Mouse (Mus musculus): ENCODE data around the gene Dgat2l6.

The Dgat2l6 gene

GRCm38 (mm10) chrX:100524471-100524870 is at the start of gene Dgat2l6:
Dgat2l6 (plus strand) TSS chrX:100524838.
- in situ Hi-C loops (cut with MboI, MseI): no loop called here

GRCm38 (mm10) chrX:100475569-100476223 is 48.9 kb upstream of the Dgat2l6 start:
- in situ Hi-C loops (cut with MboI, MseI): no loop called here

- in situ Hi-C loops (cut with MboI, MseI): no loop called here
Measured at GRCm38 (mm10) chrX:100480317-100480716, 44.3 kb upstream of the Dgat2l6 start.

- in situ Hi-C loops (cut with MboI, MseI): no loop called here
Measured at GRCm38 (mm10) chrX:100493500-100494067, 31.1 kb upstream of the Dgat2l6 start.

GRCm38 (mm10) chrX:100494068-100494978 is 30.3 kb upstream of the Dgat2l6 start, which contains the start of gene Igbp1:
Igbp1 (plus strand) TSS chrX:100494291.
- in situ Hi-C loops (cut with MboI, MseI): no loop called here

- in situ Hi-C loops (cut with MboI, MseI): no loop called here
Measured at GRCm38 (mm10) chrX:100504175-100504851, 20.3 kb upstream of the Dgat2l6 start.

GRCm38 (mm10) chrX:100508164-100508563 is 16.5 kb upstream of the Dgat2l6 start:
- in situ Hi-C loops (cut with MboI, MseI): no loop called here

GRCm38 (mm10) chrX:100509921-100510320 is 14.7 kb upstream of the Dgat2l6 start:
- in situ Hi-C loops (cut with MboI, MseI): no loop called here

- in situ Hi-C loops (cut with MboI, MseI): loop anchor here (5.0 kb wide), 1 partner anchor 99 kb away; no protein-coding TSS in a partner anchor
Measured at GRCm38 (mm10) chrX:100516683-100517082, 8.0 kb upstream of the Dgat2l6 start.

- in situ Hi-C loops (cut with MboI, MseI): loop anchor here (5.0 kb wide), 1 partner anchor 100 kb away; no protein-coding TSS in a partner anchor
Measured at GRCm38 (mm10) chrX:100517626-100518025, 7.0 kb upstream of the Dgat2l6 start.

- in situ Hi-C loops (cut with MboI, MseI): loop anchor here (5.0 kb wide), 1 partner anchor 101 kb away; no protein-coding TSS in a partner anchor
Measured at GRCm38 (mm10) chrX:100518532-100518931, 6.1 kb upstream of the Dgat2l6 start.

GRCm38 (mm10) chrX:100556026-100556425 is 31.4 kb downstream of the Dgat2l6 start:
- in situ Hi-C loops (cut with MboI, MseI): no loop called here

GRCm38 (mm10) chrX:100565696-100566095 is 41.1 kb downstream of the Dgat2l6 start:
- in situ Hi-C loops (cut with MboI, MseI): no loop called here

- in situ Hi-C loops (cut with MboI, MseI): no loop called here
Measured at GRCm38 (mm10) chrX:100571951-100572350, 47.3 kb downstream of the Dgat2l6 start, which contains the start of gene Awat1. Awat1 (plus strand) TSS chrX:100572251.

- in situ Hi-C loops (cut with MboI, MseI): no loop called here
Measured at GRCm38 (mm10) chrX:100594791-100595190, 70.2 kb downstream of the Dgat2l6 start, which contains the start of gene P2ry4. P2ry4 (minus strand) TSS chrX:100594869.
